Mouse (Mus musculus): Measurements from ENCODE around the gene Gm5447. TPM values are rescaled to one million over a fixed set of nuclear protein-coding genes. Genes with fewer than 3 reads are reported as not detected.

The Gm5447 gene
- polyA plus RNA-seq, 1 experiment from 2014 or later, result not detected

GRCm38 (mm10) chr13:30990233-30990632, 16.2 kb downstream of the Gm5447 start:
- DNase-seq (ENCODE audit: low spot score) (no peak), ATAC-seq (replicated peaks; ENCODE audit: low FRiP score) (no peak)
- H3K27me3 ChIP-seq (ENCODE audit: control insufficient read depth, insufficient read depth, low read length), result no peaks in the 10 kb centered on the region
- H3K9me3 ChIP-seq (ENCODE audit: control insufficient read depth, low read length), result no peaks in the 10 kb centered on the region
- no peak overlapping the region for H3K27ac ChIP-seq (ENCODE audit: low read depth, low read length)
- no peaks in the 10 kb centered on the region; the same call in 1 of the 2 replicates for H3K4me1 ChIP-seq (replicated peaks; ENCODE audit: control insufficient read depth, insufficient read depth, low read length)
- no peaks in the 10 kb centered on the region for H3K36me3 ChIP-seq (ENCODE audit: control insufficient read depth, insufficient read depth, low read length)
- 81% methylated on average over 9 of the region's 9 CpGs for WGBS
- no peak overlapping the region for H3K4me2 ChIP-seq (ENCODE audit: low read depth, low read length, severe bottlenecking)
- H3K9ac ChIP-seq (ENCODE audit: low read length), result no peak overlapping the region
- no peak overlapping the region for H3K4me3 ChIP-seq (ENCODE audit: low read depth, low read length)

- no peak overlapping the region for H3K4me3 ChIP-seq (ENCODE audit: low read depth, low read length)
- H3K4me2 ChIP-seq (ENCODE audit: low read depth, low read length, severe bottlenecking), result no peak overlapping the region
- ATAC-seq (replicated peaks; ENCODE audit: low FRiP score) (0 out of 2 replicates have a peak, but pooled peaks have one; percentile 51), DNase-seq (ENCODE audit: low spot score) (peak; percentile 57)
- no peaks in the 10 kb centered on the region for H3K4me1 ChIP-seq (replicated peaks; ENCODE audit: control insufficient read depth, insufficient read depth, low read length)
- H3K9me3 ChIP-seq (ENCODE audit: control insufficient read depth, low read length), result no peaks in the 10 kb centered on the region
- H3K36me3 ChIP-seq (ENCODE audit: control insufficient read depth, insufficient read depth, low read length), result no peaks in the 10 kb centered on the region
- 32% methylated on average over 3 of the region's 3 CpGs for WGBS
- no peak overlapping the region for H3K9ac ChIP-seq (ENCODE audit: low read length)
- no peak overlapping the region for H3K27ac ChIP-seq (ENCODE audit: low read depth, low read length)
- no peaks in the 10 kb centered on the region for H3K27me3 ChIP-seq (ENCODE audit: control insufficient read depth, insufficient read depth, low read length)
These were observed 19.8 kb downstream of the Gm5447 start for GRCm38 (mm10) chr13:30993819-30994218.

GRCm38 (mm10) chr13:30994249-30994858, 20.4 kb downstream of the Gm5447 start:
- Histone ChIP-seq H3K4me3 (ENCODE audit: low read depth, low read length) (no peak overlapping the region), H3K9ac (ENCODE audit: low read length) (no peak overlapping the region), H3K36me3 (ENCODE audit: control insufficient read depth, insufficient read depth, low read length) (no peaks in the 10 kb centered on the region), H3K4me1 (replicated peaks; ENCODE audit: control insufficient read depth, insufficient read depth, low read length) (no peaks in the 10 kb centered on the region), H3K4me2 (ENCODE audit: low read depth, low read length, severe bottlenecking) (no peak overlapping the region), H3K27ac (ENCODE audit: low read depth, low read length) (no peak overlapping the region), H3K27me3 (ENCODE audit: control insufficient read depth, insufficient read depth, low read length) (no peaks in the 10 kb centered on the region), H3K9me3 (ENCODE audit: control insufficient read depth, low read length) (no peaks in the 10 kb centered on the region)
- WGBS, result 82% methylated on average over 6 of the region's 6 CpGs
- DNase-seq (ENCODE audit: low spot score), result no peak
- ATAC-seq (replicated peaks; ENCODE audit: low FRiP score), result no peak

- 89% methylated on average over 8 of the region's 8 CpGs for WGBS
- ATAC-seq (replicated peaks; ENCODE audit: low FRiP score) (no peak), DNase-seq (ENCODE audit: low spot score) (no peak)
- Histone ChIP-seq H3K9me3 (ENCODE audit: control insufficient read depth, low read length) (no peaks in the 10 kb centered on the region), H3K9ac (ENCODE audit: low read length) (no peak overlapping the region), H3K27me3 (ENCODE audit: control insufficient read depth, insufficient read depth, low read length) (no peaks in the 10 kb centered on the region), H3K4me3 (ENCODE audit: low read depth, low read length) (no peak overlapping the region), H3K4me1 (replicated peaks; ENCODE audit: control insufficient read depth, insufficient read depth, low read length) (no peaks in the 10 kb centered on the region), H3K4me2 (ENCODE audit: low read depth, low read length, severe bottlenecking) (no peak overlapping the region), H3K27ac (ENCODE audit: low read depth, low read length) (no peak overlapping the region), H3K36me3 (ENCODE audit: control insufficient read depth, insufficient read depth, low read length) (no peaks in the 10 kb centered on the region)
These were observed 23.7 kb downstream of the Gm5447 start for GRCm38 (mm10) chr13:30997526-30998253.

GRCm38 (mm10) chr13:30999799-31000198, 25.8 kb downstream of the Gm5447 start:
- Histone ChIP-seq H3K4me3 (ENCODE audit: low read depth, low read length) (no peak overlapping the region), H3K9me3 (ENCODE audit: control insufficient read depth, low read length) (no peaks in the 10 kb centered on the region), H3K27ac (ENCODE audit: low read depth, low read length) (no peak overlapping the region), H3K9ac (ENCODE audit: low read length) (no peak overlapping the region), H3K4me1 (replicated peaks; ENCODE audit: control insufficient read depth, insufficient read depth, low read length) (no peaks in the 10 kb centered on the region), H3K36me3 (ENCODE audit: control insufficient read depth, insufficient read depth, low read length) (no peaks in the 10 kb centered on the region), H3K27me3 (ENCODE audit: control insufficient read depth, insufficient read depth, low read length) (no peaks in the 10 kb centered on the region), H3K4me2 (ENCODE audit: low read depth, low read length, severe bottlenecking) (no peak overlapping the region)
- DNase-seq (ENCODE audit: low spot score), result no peak
- WGBS, result 84% methylated on average over 6 of the region's 6 CpGs
- ATAC-seq (replicated peaks; ENCODE audit: low FRiP score), result no peak

GRCm38 (mm10) chr13:31004458-31004857, 30.5 kb downstream of the Gm5447 start:
- H3K27me3 ChIP-seq (ENCODE audit: control insufficient read depth, insufficient read depth, low read length), result no peaks in the 10 kb centered on the region
- H3K36me3 ChIP-seq (ENCODE audit: control insufficient read depth, insufficient read depth, low read length), result no peaks in the 10 kb centered on the region
- no peak overlapping the region for H3K27ac ChIP-seq (ENCODE audit: low read depth, low read length)
- no peak for DNase-seq (ENCODE audit: low spot score)
- no peaks in the 10 kb centered on the region for H3K9me3 ChIP-seq (ENCODE audit: control insufficient read depth, low read length)
- 57% methylated on average over 12 of the region's 12 CpGs for WGBS
- H3K4me3 ChIP-seq (ENCODE audit: low read depth, low read length), result no peak overlapping the region
- H3K4me1 ChIP-seq (replicated peaks; ENCODE audit: control insufficient read depth, insufficient read depth, low read length), result no peaks in the 10 kb centered on the region
- ATAC-seq (replicated peaks; ENCODE audit: low FRiP score), result no peak
- no peak overlapping the region for H3K9ac ChIP-seq (ENCODE audit: low read length)
- H3K4me2 ChIP-seq (ENCODE audit: low read depth, low read length, severe bottlenecking), result no peak overlapping the region

- Histone ChIP-seq H3K27ac (ENCODE audit: low read depth, low read length) (no peak overlapping the region), H3K4me2 (ENCODE audit: low read depth, low read length, severe bottlenecking) (no peak overlapping the region), H3K9ac (ENCODE audit: low read length) (no peak overlapping the region), H3K4me1 (replicated peaks; ENCODE audit: control insufficient read depth, insufficient read depth, low read length) (no peaks in the 10 kb centered on the region), H3K27me3 (ENCODE audit: control insufficient read depth, insufficient read depth, low read length) (no peaks in the 10 kb centered on the region), H3K9me3 (ENCODE audit: control insufficient read depth, low read length) (no peaks in the 10 kb centered on the region), H3K36me3 (ENCODE audit: control insufficient read depth, insufficient read depth, low read length) (no peaks in the 10 kb centered on the region), H3K4me3 (ENCODE audit: low read depth, low read length) (no peak overlapping the region)
- WGBS, result 75% methylated on average over 4 of the region's 4 CpGs
- ATAC-seq (replicated peaks; ENCODE audit: low FRiP score) (no peak), DNase-seq (ENCODE audit: low spot score) (no peak)
These were observed 31.0 kb downstream of the Gm5447 start for GRCm38 (mm10) chr13:31004995-31005394.

- Histone ChIP-seq H3K9me3 (ENCODE audit: control insufficient read depth, low read length) (no peaks in the 10 kb centered on the region), H3K27ac (ENCODE audit: low read depth, low read length) (no peak overlapping the region), H3K4me2 (ENCODE audit: low read depth, low read length, severe bottlenecking) (no peak overlapping the region), H3K4me3 (ENCODE audit: low read depth, low read length) (no peak overlapping the region), H3K27me3 (ENCODE audit: control insufficient read depth, insufficient read depth, low read length) (no peaks in the 10 kb centered on the region), H3K9ac (ENCODE audit: low read length) (no peak overlapping the region), H3K4me1 (replicated peaks; ENCODE audit: control insufficient read depth, insufficient read depth, low read length) (no peaks in the 10 kb centered on the region), H3K36me3 (ENCODE audit: control insufficient read depth, insufficient read depth, low read length) (no peaks in the 10 kb centered on the region)
- ATAC-seq (replicated peaks; ENCODE audit: low FRiP score) (no peak), DNase-seq (ENCODE audit: low spot score) (no peak)
- 92% methylated on average over 3 of the region's 3 CpGs for WGBS
These were observed 43.5 kb downstream of the Gm5447 start for GRCm38 (mm10) chr13:31017545-31017944.

- H3K4me1 ChIP-seq (replicated peaks; ENCODE audit: control insufficient read depth, insufficient read depth, low read length), result no peaks in the 10 kb centered on the region
- DNase-seq (ENCODE audit: low spot score) (no peak), ATAC-seq (replicated peaks; ENCODE audit: low FRiP score) (no peak)
- no peaks in the 10 kb centered on the region for H3K27me3 ChIP-seq (ENCODE audit: control insufficient read depth, insufficient read depth, low read length)
- no peak overlapping the region for H3K9ac ChIP-seq (ENCODE audit: low read length)
- no peak overlapping the region for H3K4me3 ChIP-seq (ENCODE audit: low read depth, low read length)
- no peak overlapping the region for H3K27ac ChIP-seq (ENCODE audit: low read depth, low read length)
- no peak overlapping the region for H3K4me2 ChIP-seq (ENCODE audit: low read depth, low read length, severe bottlenecking)
- no peaks in the 10 kb centered on the region for H3K9me3 ChIP-seq (ENCODE audit: control insufficient read depth, low read length)
- WGBS, result 66% methylated on average over 4 of the region's 4 CpGs
- H3K36me3 ChIP-seq (ENCODE audit: control insufficient read depth, insufficient read depth, low read length), result no peaks in the 10 kb centered on the region
These were observed 47.5 kb downstream of the Gm5447 start for GRCm38 (mm10) chr13:31021514-31021913.

Data from forebrain, embryonic 11.5 days (tissue).